Mouse (Mus musculus): ENCODE measurements around the gene Mlph. TPM values are rescaled to one million over a fixed set of nuclear protein-coding genes. Genes with fewer than 3 reads are reported as not detected.

Mlph gene
- polyA plus RNA-seq, 1 experiment from 2014 or later, result 0.38 TPM

DNA sequence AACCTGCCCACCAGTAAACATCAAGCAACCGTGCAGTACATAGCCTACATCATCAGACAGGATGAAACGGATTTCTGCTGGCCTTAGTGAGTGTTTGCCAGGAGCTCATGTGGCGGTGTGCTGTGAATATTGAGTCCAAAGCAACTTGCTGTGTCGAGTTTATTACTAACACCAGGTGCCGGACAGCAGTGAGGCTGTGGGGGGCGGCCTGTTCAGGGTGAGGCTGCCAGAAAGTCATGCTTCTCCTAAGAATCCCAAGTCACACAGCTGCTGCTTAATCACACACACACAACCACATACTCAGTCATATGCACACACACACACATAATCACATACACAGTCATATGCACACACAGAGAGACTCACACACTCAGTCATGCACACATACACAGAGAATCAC lies 1.7 kb upstream of the Mlph start:
- Histone ChIP-seq H3K27me3 (peaks cover 15% of the 10 kb centered on the region), H3K4me2 (no peak overlapping the region), H3K4me1 (peaks cover 35% of the 10 kb centered on the region), H3K9me3 (replicated peaks) (no peaks in the 10 kb centered on the region), H3K36me3 (no peaks in the 10 kb centered on the region), H3K9ac (no peak overlapping the region), H3K4me3 (replicated peaks) (no peak overlapping the region), H3K27ac (no peak overlapping the region)
- 74% methylated on average over 6 of the region's 6 CpGs for WGBS
- no peak for ATAC-seq (replicated peaks; ENCODE audit: low FRiP score)

DNA sequence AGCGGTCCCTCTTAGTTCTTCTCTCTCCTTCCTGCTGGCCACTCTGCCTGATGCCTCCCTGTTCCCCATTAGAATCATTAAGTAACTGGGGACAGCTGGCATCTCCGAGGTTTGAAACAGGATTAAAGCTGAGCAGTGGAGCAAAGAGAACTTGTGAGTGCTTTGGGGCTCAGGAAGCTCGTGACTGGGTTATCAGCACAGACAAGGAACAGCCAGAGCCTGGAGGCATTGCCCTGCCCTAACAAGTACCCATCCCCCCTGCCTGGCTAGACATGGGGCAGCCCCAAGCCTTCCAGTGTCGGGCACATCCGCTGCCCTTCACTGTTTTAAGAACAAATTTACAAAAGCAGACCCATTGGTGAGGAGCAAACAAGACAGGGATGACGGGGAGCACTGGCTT lies 2.6 kb downstream of the Mlph start:
- no peak overlapping the region for H3K27ac ChIP-seq
- H3K9ac ChIP-seq, result no peak overlapping the region
- 62% methylated on average over 6 of the region's 6 CpGs for WGBS
- ATAC-seq (replicated peaks; ENCODE audit: low FRiP score), result no peak
- no peaks in the 10 kb centered on the region for H3K36me3 ChIP-seq
- peaks cover 15% of the 10 kb centered on the region for H3K27me3 ChIP-seq
- H3K9me3 ChIP-seq (replicated peaks), result no peaks in the 10 kb centered on the region
- H3K4me3 ChIP-seq (replicated peaks), result no peak overlapping the region
- no peak overlapping the region for H3K4me2 ChIP-seq
- peaks cover 15% of the 10 kb centered on the region for H3K4me1 ChIP-seq

DNA sequence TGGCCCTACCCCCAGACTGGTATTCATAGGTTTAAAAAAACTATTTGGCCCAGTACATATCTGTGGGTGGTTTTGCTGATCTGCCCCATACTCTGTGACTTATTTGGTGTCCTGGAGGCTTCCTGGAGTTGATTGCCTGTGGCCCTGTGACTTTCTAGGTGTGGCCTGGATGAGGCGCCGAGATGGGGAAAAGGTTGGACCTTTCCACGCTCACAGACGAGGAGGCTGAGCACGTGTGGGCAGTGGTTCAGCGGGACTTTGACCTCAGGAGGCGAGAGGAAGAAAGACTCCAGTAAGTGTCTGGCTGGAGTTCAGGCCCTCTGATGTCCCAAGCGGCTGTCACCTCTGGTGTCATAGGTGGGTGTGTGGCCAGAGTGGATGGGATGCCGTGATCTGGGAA lies 6.8 kb downstream of the Mlph start:
- Histone ChIP-seq H3K36me3 (no peaks in the 10 kb centered on the region), H3K27ac (no peak overlapping the region), H3K9me3 (replicated peaks) (no peaks in the 10 kb centered on the region), H3K4me2 (no peak overlapping the region), H3K4me1 (peaks cover 8% of the 10 kb centered on the region; the same call in 1 of the 2 replicates), H3K27me3 (0 out of 2 replicates have a peak, but pooled peaks cover 3% of the 10 kb centered on the region), H3K4me3 (replicated peaks) (no peak overlapping the region), H3K9ac (no peak overlapping the region)
- no peak for ATAC-seq (replicated peaks; ENCODE audit: low FRiP score)
- 74% methylated on average over 9 of the region's 9 CpGs for WGBS

DNA sequence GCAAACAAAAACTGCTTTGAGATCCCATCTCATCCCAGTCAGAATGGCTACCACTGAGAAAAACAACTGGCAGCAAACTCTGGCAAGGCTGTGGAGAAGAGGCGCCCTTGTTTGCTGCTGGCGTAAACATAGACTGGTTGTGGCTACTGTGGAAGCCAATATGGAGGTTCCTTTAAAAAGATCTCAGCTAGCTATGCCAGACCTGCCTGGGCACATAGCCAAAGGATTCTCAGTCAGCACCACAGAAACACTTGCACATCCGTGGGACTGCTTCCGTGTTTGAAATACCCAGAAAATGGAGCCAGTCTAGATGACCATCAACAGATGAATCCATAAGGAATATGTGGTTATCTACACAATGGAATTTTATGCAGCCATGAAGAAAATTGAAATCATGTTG lies 11.1 kb downstream of the Mlph start:
- Histone ChIP-seq H3K4me3 (replicated peaks) (no peak overlapping the region), H3K36me3 (no peaks in the 10 kb centered on the region), H3K4me2 (no peak overlapping the region), H3K27me3 (peaks cover 6% of the 10 kb centered on the region; the same call in 1 of the 2 replicates), H3K27ac (no peak overlapping the region), H3K9me3 (replicated peaks) (no peaks in the 10 kb centered on the region), H3K9ac (no peak overlapping the region), H3K4me1 (peaks cover 22% of the 10 kb centered on the region)
- 89% methylated on average over 4 of the region's 4 CpGs for WGBS
- no peak for ATAC-seq (replicated peaks; ENCODE audit: low FRiP score)

DNA sequence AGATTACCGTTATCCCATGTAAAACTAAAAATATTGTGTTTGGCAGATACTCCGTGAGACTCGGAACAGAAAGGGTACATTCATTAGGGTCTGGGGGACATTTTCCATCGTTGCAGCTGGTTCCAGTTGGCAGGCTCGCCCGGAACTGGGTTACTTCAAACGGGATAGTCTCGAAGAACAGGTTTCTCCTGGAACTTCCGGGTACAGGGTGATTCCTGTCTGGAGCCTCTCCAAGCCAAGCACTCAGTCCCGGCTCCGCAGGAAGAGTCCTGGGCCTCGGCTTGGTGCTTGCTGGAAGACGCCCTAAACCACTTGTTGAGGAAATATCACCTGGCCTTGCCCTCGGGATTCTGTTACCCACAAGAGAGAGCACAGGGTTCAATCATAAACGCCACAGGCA lies 12.4 kb downstream of the Mlph start:
- Histone ChIP-seq H3K36me3 (no peaks in the 10 kb centered on the region), H3K27me3 (peaks cover 6% of the 10 kb centered on the region; the same call in 1 of the 2 replicates), H3K9me3 (replicated peaks) (no peaks in the 10 kb centered on the region), H3K9ac (no peak overlapping the region), H3K4me1 (peaks cover 22% of the 10 kb centered on the region), H3K4me3 (replicated peaks) (0 out of 2 replicates have a peak overlapping the region, but pooled peaks have one; percentile 33), H3K27ac (no peak overlapping the region), H3K4me2 (peak overlapping the region; percentile 67)
- 31% methylated on average over 15 of the region's 15 CpGs for WGBS
- ATAC-seq (replicated peaks; ENCODE audit: low FRiP score), result no peak

DNA sequence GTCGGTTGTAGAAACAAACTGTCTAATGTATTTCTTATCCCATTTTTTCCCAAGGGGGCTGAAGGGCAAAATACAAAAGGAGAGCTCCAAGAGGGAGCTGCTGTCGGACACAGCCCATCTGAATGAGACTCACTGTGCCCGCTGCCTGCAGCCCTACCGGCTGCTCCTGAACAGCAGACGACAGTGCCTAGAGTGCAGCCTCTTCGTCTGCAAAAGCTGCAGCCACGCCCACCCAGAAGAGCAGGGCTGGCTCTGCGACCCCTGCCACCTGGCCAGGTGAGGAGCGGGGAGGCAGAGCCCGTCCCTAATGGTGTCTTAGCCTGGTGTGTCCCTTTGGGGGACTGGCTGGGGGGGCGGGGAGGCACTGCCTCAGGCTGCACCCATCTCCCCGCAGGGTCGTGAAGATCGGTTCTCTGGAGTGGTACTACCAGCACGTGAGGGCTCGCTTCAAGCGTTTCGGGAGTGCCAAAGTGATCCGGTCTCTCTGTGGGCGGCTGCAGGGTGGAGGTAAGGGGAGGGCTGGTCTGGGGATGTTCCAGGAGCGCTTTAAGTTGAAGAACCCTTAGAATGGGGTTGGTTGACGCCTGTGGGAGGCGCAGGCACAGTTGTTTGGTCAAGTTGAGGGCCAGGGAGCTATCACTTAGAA lies 13.2 kb downstream of the Mlph start:
- no peaks in the 10 kb centered on the region for H3K36me3 ChIP-seq
- H3K4me3 ChIP-seq (replicated peaks), result peak overlapping the region; percentile 33
- H3K27me3 ChIP-seq, result peaks cover 6% of the 10 kb centered on the region; the same call in 1 of the 2 replicates
- H3K9me3 ChIP-seq (replicated peaks), result no peaks in the 10 kb centered on the region
- ATAC-seq (replicated peaks; ENCODE audit: low FRiP score), result 0 out of 2 replicates have a peak, but pooled peaks have one; percentile 22
- peak overlapping the region; percentile 67 for H3K4me2 ChIP-seq
- H3K4me1 ChIP-seq, result peaks cover 22% of the 10 kb centered on the region
- no peak overlapping the region for H3K27ac ChIP-seq
- WGBS, result under 1% methylated on average over 23 of the region's 23 CpGs
- no peak overlapping the region for H3K9ac ChIP-seq

DNA sequence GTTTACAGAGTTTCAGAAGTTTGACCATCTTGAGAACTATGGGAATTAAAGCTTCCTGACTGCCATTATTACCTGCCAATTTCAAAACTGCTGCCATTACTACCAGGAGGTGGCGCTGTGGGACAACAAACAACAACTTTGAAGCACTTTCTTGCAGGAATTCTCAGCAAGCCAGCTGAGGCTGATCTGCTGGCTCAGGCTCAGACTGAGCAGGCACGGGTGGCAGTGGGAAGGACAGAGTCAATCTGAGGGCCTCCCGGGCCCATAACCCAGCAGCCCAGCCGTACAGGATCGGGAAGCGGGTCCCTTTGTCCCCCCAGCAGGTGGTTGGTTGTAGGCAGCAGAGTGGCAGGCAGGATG lies 13.7 kb downstream of the Mlph start:
- Histone ChIP-seq H3K9ac (no peak overlapping the region), H3K27me3 (peaks cover 6% of the 10 kb centered on the region; the same call in 1 of the 2 replicates), H3K27ac (no peak overlapping the region), H3K4me1 (peaks cover 22% of the 10 kb centered on the region), H3K4me3 (replicated peaks) (peak overlapping the region; percentile 33), H3K9me3 (replicated peaks) (no peaks in the 10 kb centered on the region), H3K4me2 (peak overlapping the region; percentile 67), H3K36me3 (no peaks in the 10 kb centered on the region)
- WGBS, result 7% methylated on average over 6 of the region's 6 CpGs
- ATAC-seq (replicated peaks; ENCODE audit: low FRiP score), result 0 out of 2 replicates have a peak, but pooled peaks have one; percentile 22

DNA sequence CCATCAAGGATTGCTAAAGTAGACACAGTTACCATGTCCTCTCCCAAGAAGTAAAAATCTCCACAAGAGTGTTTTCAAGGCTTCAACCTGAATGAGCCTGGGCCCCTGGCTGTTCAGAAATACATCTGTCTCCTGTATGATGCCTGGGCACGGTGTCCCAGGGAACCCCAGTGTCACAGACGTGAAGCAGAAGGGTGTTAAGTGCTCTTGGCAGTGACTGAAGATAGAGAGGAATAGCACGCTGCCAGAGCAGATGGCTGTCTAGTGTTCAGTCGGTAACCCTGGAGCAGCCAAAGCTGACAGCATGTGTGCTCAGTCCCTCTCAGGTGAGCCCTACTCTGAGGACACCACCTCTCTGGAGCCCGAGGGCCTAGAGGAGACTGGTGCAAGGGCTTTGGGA lies 18.1 kb downstream of the Mlph start:
- Histone ChIP-seq H3K4me2 (no peak overlapping the region), H3K4me3 (replicated peaks) (no peak overlapping the region), H3K27me3 (no peaks in the 10 kb centered on the region), H3K4me1 (peaks cover 4% of the 10 kb centered on the region), H3K36me3 (no peaks in the 10 kb centered on the region), H3K27ac (no peak overlapping the region), H3K9me3 (replicated peaks) (no peaks in the 10 kb centered on the region), H3K9ac (no peak overlapping the region)
- 77% methylated on average over 5 of the region's 5 CpGs for WGBS
- ATAC-seq (replicated peaks; ENCODE audit: low FRiP score), result no peak

DNA sequence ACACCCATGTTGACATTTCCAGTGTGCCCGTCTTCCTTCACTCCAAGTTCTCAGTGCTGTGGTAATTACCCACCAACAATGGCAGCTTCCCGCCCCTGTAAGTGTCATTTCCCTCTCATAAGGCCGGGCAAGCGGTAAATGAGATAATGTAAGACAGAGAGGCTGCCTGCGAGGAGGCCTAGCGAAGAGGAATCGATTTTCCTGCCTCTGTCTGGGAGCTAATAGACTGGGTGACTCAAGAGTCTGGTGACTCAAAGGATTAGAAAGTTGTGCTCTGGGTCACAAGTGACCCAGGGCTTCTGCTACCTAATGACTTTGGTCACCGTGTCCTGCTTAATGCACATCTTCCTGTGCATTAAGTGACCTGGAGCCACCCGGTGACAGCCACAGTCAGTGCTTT lies 22.1 kb downstream of the Mlph start:
- Histone ChIP-seq H3K9me3 (replicated peaks) (no peaks in the 10 kb centered on the region), H3K9ac (no peak overlapping the region), H3K4me3 (replicated peaks) (no peak overlapping the region), H3K4me2 (no peak overlapping the region), H3K4me1 (no peaks in the 10 kb centered on the region), H3K27me3 (no peaks in the 10 kb centered on the region), H3K36me3 (no peaks in the 10 kb centered on the region), H3K27ac (no peak overlapping the region)
- WGBS, result 54% methylated on average over 9 of the region's 9 CpGs
- ATAC-seq (replicated peaks; ENCODE audit: low FRiP score), result no peak

DNA sequence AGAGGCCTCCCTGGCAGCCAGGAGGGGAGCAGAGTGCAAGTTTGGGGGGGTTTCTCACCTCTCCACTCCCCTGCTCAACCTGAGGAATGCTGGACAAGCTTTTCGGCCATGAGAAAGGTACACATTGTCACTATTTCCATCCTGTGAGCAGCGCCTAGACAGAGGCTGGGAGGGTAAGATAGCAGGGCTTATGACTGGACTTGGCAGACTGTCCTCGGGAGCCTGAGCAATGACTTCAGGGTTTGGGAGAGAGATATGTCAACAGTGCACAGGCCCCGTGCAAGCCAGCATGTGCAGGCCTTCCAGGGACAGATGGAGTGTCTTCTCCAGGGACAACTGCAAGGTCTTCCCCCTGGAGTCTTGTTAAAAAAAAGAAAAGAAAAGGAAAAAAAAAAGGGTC lies 25.1 kb downstream of the Mlph start:
- WGBS, result 83% methylated on average over 4 of the region's 4 CpGs
- Histone ChIP-seq H3K27ac (no peak overlapping the region), H3K4me3 (replicated peaks) (no peak overlapping the region), H3K4me2 (no peak overlapping the region), H3K4me1 (no peaks in the 10 kb centered on the region), H3K9ac (no peak overlapping the region), H3K9me3 (replicated peaks) (no peaks in the 10 kb centered on the region), H3K27me3 (0 out of 2 replicates have a peak, but pooled peaks cover 5% of the 10 kb centered on the region), H3K36me3 (no peaks in the 10 kb centered on the region)
- no peak for ATAC-seq (replicated peaks; ENCODE audit: low FRiP score)

DNA sequence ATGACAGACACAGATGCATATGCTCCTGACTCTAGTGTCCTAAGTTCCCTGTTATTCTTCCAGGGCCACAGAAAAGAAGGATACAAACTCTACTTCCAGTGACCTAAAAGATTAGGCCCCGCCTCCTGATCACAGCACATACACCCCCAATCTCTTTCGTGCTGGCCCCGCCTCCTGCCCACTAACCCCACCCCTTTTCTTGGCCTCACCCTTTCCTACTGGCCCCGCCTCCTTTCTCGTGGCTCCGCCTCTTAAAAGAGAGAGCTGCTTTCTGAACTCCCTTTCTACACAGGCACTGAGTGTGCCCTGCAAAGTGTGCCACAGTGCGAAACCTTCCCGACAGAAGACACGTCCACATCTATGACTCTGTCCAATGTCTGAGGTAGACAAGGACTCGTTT lies 30.3 kb downstream of the Mlph start:
- H3K9me3 ChIP-seq (replicated peaks), result no peaks in the 10 kb centered on the region
- H3K4me2 ChIP-seq, result no peak overlapping the region
- no peaks in the 10 kb centered on the region for H3K36me3 ChIP-seq
- H3K27ac ChIP-seq, result no peak overlapping the region
- H3K4me3 ChIP-seq (replicated peaks), result no peak overlapping the region
- no peak overlapping the region for H3K9ac ChIP-seq
- 66% methylated on average over 10 of the region's 10 CpGs for WGBS
- ATAC-seq (replicated peaks; ENCODE audit: low FRiP score), result no peak
- H3K4me1 ChIP-seq, result no peaks in the 10 kb centered on the region
- H3K27me3 ChIP-seq, result 0 out of 2 replicates have a peak, but pooled peaks cover 5% of the 10 kb centered on the region

DNA sequence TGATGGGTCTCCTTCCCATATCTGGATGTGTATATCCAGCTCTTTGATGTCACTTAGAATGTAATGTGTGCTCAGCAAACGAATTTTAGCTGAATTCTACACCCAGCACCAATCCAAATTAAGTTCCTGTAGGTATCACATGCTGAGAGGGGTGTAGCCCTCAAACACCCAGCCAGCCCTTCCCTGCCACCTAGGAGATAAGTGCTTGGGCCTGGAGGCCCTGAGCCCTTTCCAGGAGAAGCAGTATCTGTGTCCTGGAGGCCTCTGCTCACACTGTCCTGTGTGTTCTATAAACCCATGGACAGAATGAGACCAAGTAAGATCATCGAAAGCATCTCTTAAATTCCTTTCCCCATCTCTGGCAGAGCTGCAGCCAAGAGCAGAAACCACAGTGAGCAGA lies 32.4 kb downstream of the Mlph start:
- ATAC-seq (replicated peaks; ENCODE audit: low FRiP score), result no peak
- H3K27ac ChIP-seq, result no peak overlapping the region
- no peak overlapping the region for H3K4me2 ChIP-seq
- no peak overlapping the region for H3K4me3 ChIP-seq (replicated peaks)
- no peaks in the 10 kb centered on the region for H3K9me3 ChIP-seq (replicated peaks)
- 0 out of 2 replicates have a peak, but pooled peaks cover 8% of the 10 kb centered on the region for H3K27me3 ChIP-seq
- no peak overlapping the region for H3K9ac ChIP-seq
- no peaks in the 10 kb centered on the region for H3K36me3 ChIP-seq
- 71% methylated on average over 2 of the region's 2 CpGs for WGBS
- no peaks in the 10 kb centered on the region for H3K4me1 ChIP-seq

DNA sequence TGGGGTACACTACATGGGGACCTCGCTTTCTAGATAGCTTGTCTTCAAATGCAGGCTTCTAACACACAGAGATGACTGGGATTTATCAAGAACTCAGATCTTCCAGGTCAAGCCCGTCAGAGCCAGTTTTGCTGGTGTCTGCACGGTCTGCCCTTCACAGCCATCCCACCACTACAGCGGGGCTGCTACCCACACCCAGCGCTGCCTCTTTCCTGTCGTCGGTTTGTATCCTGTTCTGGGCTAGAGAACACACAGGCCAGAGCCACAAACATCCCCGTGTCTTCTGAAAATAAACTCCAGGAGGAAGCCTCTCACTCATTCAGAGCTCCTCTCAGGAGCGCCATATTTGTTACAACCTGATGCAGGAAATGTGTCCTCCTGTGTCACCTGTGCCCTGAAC lies 34.4 kb downstream of the Mlph start:
- Histone ChIP-seq H3K27me3 (0 out of 2 replicates have a peak, but pooled peaks cover 3% of the 10 kb centered on the region), H3K36me3 (no peaks in the 10 kb centered on the region), H3K4me3 (replicated peaks) (no peak overlapping the region), H3K4me1 (no peaks in the 10 kb centered on the region), H3K27ac (no peak overlapping the region), H3K9me3 (replicated peaks) (no peaks in the 10 kb centered on the region), H3K9ac (no peak overlapping the region), H3K4me2 (no peak overlapping the region)
- WGBS, result 58% methylated on average over 9 of the region's 9 CpGs
- ATAC-seq (replicated peaks; ENCODE audit: low FRiP score), result no peak

Measured in kidney, embryonic 15.5 days (tissue).